Mouse (Mus musculus) T-helper 17 cell (primary cell): ENCODE measurements around the gene Ube2b.

Experiments used
- in situ Hi-C, 2 experiments: fragments of 300-600 bp; cut with MboI, MseI; formaldehyde crosslinking; loops; 1 replicate in 1 of 2; 2 replicates in 1 of 2; pipeline ENCODE4 v1.15.1; 2025; ENCODE audit warnings: high pct_unique_total_duplicates in 2 of 2

Gene Ube2b

GRCm38 (mm10) chr11:51938817-51939589 lies 61.6 kb downstream of the Ube2b start:
- in situ Hi-C loops, result no loop called here

GRCm38 (mm10) chr11:51937361-51937781 lies 63.2 kb downstream of the Ube2b start:
- in situ Hi-C loops, result no loop called here

GRCm38 (mm10) chr11:51935636-51936434 lies 64.7 kb downstream of the Ube2b start:
- in situ Hi-C loops, result no loop called here
